14 mouse cellular contexts compared by ENCODE assay signal in the genomic region with DNA sequence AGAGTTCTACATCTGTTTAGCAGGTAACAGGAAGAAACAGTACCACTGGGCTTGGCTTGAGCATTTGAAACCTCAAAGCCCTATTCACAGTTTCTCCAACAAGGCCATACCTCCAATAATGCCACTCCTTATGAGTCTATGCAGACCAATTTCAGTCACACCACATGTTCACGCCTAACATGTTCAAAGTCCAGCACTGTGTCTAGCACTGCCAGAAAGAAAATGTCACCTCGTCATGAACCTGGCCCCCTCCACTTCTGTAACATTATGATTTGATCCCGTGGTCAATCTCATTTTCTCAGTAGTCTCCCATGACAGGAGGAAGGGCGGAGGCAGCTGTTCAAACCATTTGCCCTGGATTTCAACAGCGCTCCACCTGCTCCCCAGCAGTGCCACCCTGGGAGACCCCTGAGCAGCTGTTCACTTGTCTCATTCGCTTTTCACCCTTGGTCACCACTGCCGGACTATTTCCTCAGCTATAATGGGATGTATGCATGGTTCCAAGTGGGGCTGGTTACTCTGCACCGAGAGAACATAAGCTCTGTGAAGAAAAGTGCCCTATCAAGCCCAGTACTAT. TPM values are rescaled to one million over a fixed set of nuclear protein-coding genes. Genes with fewer than 3 reads are reported as not detected.
DNase-seq lines count a peak whose midpoint lies in the region; ATAC-seq and TF ChIP-seq lines count a peak whose summit lies in the region.
"Had no signal": no experiment of that assay in that cellular context is flagged by ENCODE, and none has a peak within 500 bp of the region (broad histone marks: within the 10 kb centered on the region; RNA-seq: fewer than 3 reads in every experiment).

No protein-coding gene starts in this region.

- 66% methylated on average over 8 of the region's 8 CpGs for WGBS in heart, embryonic 14.5 days
- 69% methylated on average over 8 of the region's 8 CpGs for WGBS in embryonic facial prominence, embryonic 14.5 days
- 59% methylated on average over 8 of the region's 8 CpGs for WGBS in limb, embryonic 14.5 days

- peak overlapping the region; percentile 28; the same call in 1 of the 2 replicates for H3K9ac ChIP-seq in heart, embryonic 14.5 days (ENCODE audit: low read length)
- no peak overlapping the region for H3K9ac ChIP-seq in embryonic facial prominence, embryonic 14.5 days (ENCODE audit: low read depth, low read length)
- no peak overlapping the region for H3K9ac ChIP-seq in limb, embryonic 14.5 days (ENCODE audit: low read depth, low read length, severe bottlenecking)
- H3K9ac ChIP-seq: liver, embryonic 15.5 days had no signal

- peaks cover 16 to 33% of the 10 kb centered on the region in 2 experiments for H3K4me1 ChIP-seq in heart, embryonic 14.5 days (ENCODE audit: control insufficient read depth in 2 of 2, insufficient read depth in 2 of 2, low read length in 2 of 2)
- H3K4me1 ChIP-seq in embryonic facial prominence, embryonic 14.5 days (ENCODE audit: control insufficient read depth, insufficient read depth, low read length) = peaks cover 21% of the 10 kb centered on the region; the same call in 1 of the 2 replicates
- H3K4me1 ChIP-seq in limb, embryonic 14.5 days (ENCODE audit: control insufficient read depth, insufficient read depth, low read length) = peaks cover 20% of the 10 kb centered on the region; the same call in 1 of the 2 replicates
- H3K4me1 ChIP-seq: liver, embryonic 15.5 days had no signal

- H3K36me3 ChIP-seq in heart, embryonic 14.5 days (ENCODE audit: control insufficient read depth, insufficient read depth, low read length) = no peaks in the 10 kb centered on the region
- H3K36me3 ChIP-seq in C2C12 (ENCODE audit: control insufficient read depth, insufficient read depth) = no peaks in the 10 kb centered on the region
- no peaks in the 10 kb centered on the region for H3K36me3 ChIP-seq in embryonic facial prominence, embryonic 14.5 days (ENCODE audit: control insufficient read depth, insufficient read depth, low read length)
- H3K36me3 ChIP-seq in limb, embryonic 14.5 days (ENCODE audit: control insufficient read depth, insufficient read depth, low read length) = no peaks in the 10 kb centered on the region
- H3K36me3 ChIP-seq: liver, embryonic 15.5 days had no signal

- no peak for ATAC-seq in heart, embryonic 14.5 days (ENCODE audit: insufficient number of reproducible peaks, insufficient read depth, low FRiP score, low read depth)
- ATAC-seq in embryonic facial prominence, embryonic 14.5 days (ENCODE audit: low read depth) = peak; percentile 83
- peak; percentile 85 for ATAC-seq in limb, embryonic 14.5 days (ENCODE audit: low FRiP score, low read depth)
- ATAC-seq: forebrain, embryonic 16.5 days had no signal

- H3K27ac ChIP-seq in heart, embryonic 14.5 days (replicated peaks in 1 of 2; ENCODE audit: control insufficient read depth in 1 of 2, insufficient read depth in 1 of 2, low read depth in 2 of 2, low read length in 2 of 2) = peak overlapping the region; percentile 88 to 93
- peak overlapping the region; percentile 63 for H3K27ac ChIP-seq in embryonic facial prominence, embryonic 14.5 days (replicated peaks; ENCODE audit: low read depth, low read length)
- H3K27ac ChIP-seq in limb, embryonic 14.5 days (replicated peaks; ENCODE audit: low read depth, low read length) = no peak overlapping the region
- H3K27ac ChIP-seq: liver, embryonic 15.5 days had no signal

- H3K4me3 ChIP-seq in heart, embryonic 14.5 days (ENCODE audit: control insufficient read depth in 1 of 2, insufficient read depth in 1 of 2, low read depth in 1 of 2, low read length in 2 of 2) = no peak overlapping the region
- H3K4me3 ChIP-seq in C2C12 (ENCODE audit: insufficient read depth, poor library complexity, severe bottlenecking) = no peak overlapping the region
- no peak overlapping the region for H3K4me3 ChIP-seq in embryonic facial prominence, embryonic 14.5 days (ENCODE audit: low read depth, low read length)
- no peak overlapping the region for H3K4me3 ChIP-seq in limb, embryonic 14.5 days (replicated peaks; ENCODE audit: low read length)
- H3K4me3 ChIP-seq: liver, embryonic 15.5 days had no signal

- H3K79me3 ChIP-seq in C2C12 (ENCODE audit: low read depth) = no peaks in the 10 kb centered on the region

- no peaks in the 10 kb centered on the region for H3K79me2 ChIP-seq in C2C12 (ENCODE audit: control insufficient read depth, insufficient read depth)

- no peaks in the 10 kb centered on the region; the same call in 1 of the 2 replicates for H3K9me3 ChIP-seq in heart, embryonic 14.5 days (ENCODE audit: control insufficient read depth, low read length)
- no peaks in the 10 kb centered on the region for H3K9me3 ChIP-seq in embryonic facial prominence, embryonic 14.5 days (ENCODE audit: control insufficient read depth, low read length)
- H3K9me3 ChIP-seq in limb, embryonic 14.5 days (ENCODE audit: control insufficient read depth, low read length) = no peaks in the 10 kb centered on the region
- H3K9me3 ChIP-seq: liver, embryonic 15.5 days had no signal

- TF ChIP-seq POLR2A in limb, embryonic 14.5 days (IDR thresholded peaks at IDR 0.05; ENCODE audit: borderline replicate concordance, extremely low read depth, insufficient read depth, insufficient read length) = no peak

- H3K27me3 ChIP-seq in heart, embryonic 14.5 days (ENCODE audit: control insufficient read depth, insufficient read depth, low read length) = no peaks in the 10 kb centered on the region
- H3K27me3 ChIP-seq in C2C12 (ENCODE audit: control insufficient read depth, insufficient read depth, insufficient read length) = no peaks in the 10 kb centered on the region
- H3K27me3 ChIP-seq in embryonic facial prominence, embryonic 14.5 days (replicated peaks; ENCODE audit: control insufficient read depth, insufficient read depth, low read length) = no peaks in the 10 kb centered on the region
- H3K27me3 ChIP-seq in limb, embryonic 14.5 days (ENCODE audit: control insufficient read depth, insufficient read depth, low read length) = no peaks in the 10 kb centered on the region
- H3K27me3 ChIP-seq: CH12.LX; liver, embryonic 15.5 days; Patski had no signal

- DNase-seq in heart, adult 9 months (ENCODE audit: low spot score in 2 of 2) = no peak
- DNase-seq in embryonic facial prominence, embryonic 14.5 days (ENCODE audit: low spot score) = peak; percentile 80
- peak; percentile 65 for DNase-seq in limb, embryonic 14.5 days (ENCODE audit: low spot score)
- no peak for DNase-seq in thymus, postnatal 36 days
- no peak for DNase-seq in cerebellum, adult 9-10 months
- DNase-seq in lung, postnatal 25 days (ENCODE audit: low spot score) = no peak
- DNase-seq: cerebellum, adult 2 months; kidney, adult 9 months had no signal

- TF ChIP-seq CTCF in C2C12 (IDR thresholded peaks at IDR 0.05; ENCODE audit: control insufficient read depth, insufficient read depth, insufficient read length) = no peak

- H3ac ChIP-seq in C2C12 (ENCODE audit: control insufficient read depth, insufficient read length, low read depth) = no peak overlapping the region

- no peak overlapping the region for H3K4me2 ChIP-seq in heart, embryonic 14.5 days (ENCODE audit: low read length)
- no peak overlapping the region for H3K4me2 ChIP-seq in embryonic facial prominence, embryonic 14.5 days (ENCODE audit: low read depth, low read length)
- H3K4me2 ChIP-seq in limb, embryonic 14.5 days (replicated peaks; ENCODE audit: low read depth, low read length, severe bottlenecking) = no peak overlapping the region
- H3K4me2 ChIP-seq: liver, embryonic 15.5 days had no signal

TF ChIP-seq in C2C12, 6 proteins besides CTCF, POLR2A, EP300 and RAD21:
- TF ChIP-seq MYOD1 (IDR thresholded peaks at IDR 0.05; ENCODE audit: control insufficient read depth, insufficient read length, low read depth) (peak; percentile 94), CEBPB (IDR thresholded peaks at IDR 0.05; ENCODE audit: low read depth) (no peak)

RNA-seq across cellular contexts. Expression of gene Rtn4, which starts 54.6 kb away (rescaled TPM):
- polyA plus RNA-seq in heart, embryonic 14.5 days (2014; fragmentation: Nextera tagmentation; extraction: Ambion mirVana) = 57.1 and 68.3 TPM in 2 replicates
- polyA plus RNA-seq in C2C12 (2012; fragmentation: generic; extraction: Trizol) = 213 TPM
- polyA plus RNA-seq in embryonic facial prominence, embryonic 14.5 days (2014; fragmentation: Nextera tagmentation; extraction: Ambion mirVana) = 86.2 and 93.2 TPM in 2 replicates
- polyA plus RNA-seq in limb, embryonic 14.5 days (2012; rRNA removed) = 212 and 222 TPM in 2 replicates
- polyA plus RNA-seq in limb, embryonic 14.5 days (2014; fragmentation: Nextera tagmentation; extraction: Ambion mirVana) = 65.8 and 74.5 TPM in 2 replicates

Comparison
In these comparisons a context has a peak if more than half of its experiments do, and no peak if none do; other contexts are left out.
1. DNase-seq: peak in embryonic facial prominence, embryonic 14.5 days (single experiment) and limb, embryonic 14.5 days (single experiment); none in heart, adult 9 months (0 of 2), thymus, postnatal 36 days (0 of 2), cerebellum, adult 9-10 months (single experiment) and lung, postnatal 25 days (single experiment).